Mouse (Mus musculus): Measurements from ENCODE around the gene Cntnap1. TPM values are rescaled to one million over a fixed set of nuclear protein-coding genes. Genes with fewer than 3 reads are reported as not detected.
A peak's percentile ranks its signal among the peaks of the same experiment; 100 is the strongest.

Cntnap1 gene
- polyA plus RNA-seq, 1 experiment from 2014 or later, result 1.5 TPM

- Histone ChIP-seq H3K36me3 (replicated peaks; ENCODE audit: insufficient read depth, low read length) (no peaks in the 10 kb centered on the region), H3K9me3 (ENCODE audit: low read length) (no peaks in the 10 kb centered on the region), H3K27ac (ENCODE audit: low read depth) (no peak overlapping the region), H3K4me3 (ENCODE audit: low read depth, low read length) (no peak overlapping the region), H3K4me2 (ENCODE audit: low read depth, low read length) (peak overlapping the region; percentile 26; the same call in 1 of the 2 replicates), H3K4me1 (ENCODE audit: insufficient read depth) (peaks cover 9% of the 10 kb centered on the region), H3K9ac (replicated peaks) (no peak overlapping the region), H3K27me3 (ENCODE audit: insufficient read depth, low read length) (peaks cover 17% of the 10 kb centered on the region)
- 21% methylated on average over 15 of the region's 15 CpGs for WGBS (ENCODE audit: insufficient replicate concordance)
- ATAC-seq, result no peak
- DNase-seq, result no peak
- TF ChIP-seq EP300 (IDR thresholded peaks at IDR 0.05; ENCODE audit: low read depth), result no peak
- no peak for TF ChIP-seq CTCF (IDR thresholded peaks at IDR 0.05; ENCODE audit: low read depth)
Observed at GRCm38 (mm10) chr11:101138536-101139181, 31.7 kb upstream of the Cntnap1 start.

- Histone ChIP-seq H3K36me3 (replicated peaks; ENCODE audit: insufficient read depth, low read length) (no peaks in the 10 kb centered on the region), H3K27me3 (ENCODE audit: insufficient read depth, low read length) (peaks cover 17% of the 10 kb centered on the region), H3K4me1 (ENCODE audit: insufficient read depth) (peaks cover 14% of the 10 kb centered on the region), H3K4me2 (ENCODE audit: low read depth, low read length) (peak overlapping the region; percentile 63), H3K27ac (ENCODE audit: low read depth) (no peak overlapping the region), H3K9ac (replicated peaks) (peak overlapping the region; percentile 35; the same call in 1 of the 2 replicates), H3K9me3 (ENCODE audit: low read length) (no peaks in the 10 kb centered on the region), H3K4me3 (ENCODE audit: low read depth, low read length) (peak overlapping the region; percentile 15)
- WGBS (ENCODE audit: insufficient replicate concordance), result 40% methylated on average over 27 of the region's 27 CpGs
- DNase-seq (no peak), ATAC-seq (no peak)
- TF ChIP-seq CTCF (IDR thresholded peaks at IDR 0.05; ENCODE audit: low read depth), result no peak
- no peak for TF ChIP-seq EP300 (IDR thresholded peaks at IDR 0.05; ENCODE audit: low read depth)
Observed at GRCm38 (mm10) chr11:101140164-101140819, 30.0 kb upstream of the Cntnap1 start.

GRCm38 (mm10) chr11:101141088-101141487 lies 29.2 kb upstream of the Cntnap1 start:
- DNase-seq (no peak), ATAC-seq (no peak)
- H3K9ac ChIP-seq (replicated peaks), result no peak overlapping the region
- H3K27me3 ChIP-seq (ENCODE audit: insufficient read depth, low read length), result peaks cover 17% of the 10 kb centered on the region
- no peak overlapping the region for H3K4me3 ChIP-seq (ENCODE audit: low read depth, low read length)
- peaks cover 14% of the 10 kb centered on the region for H3K4me1 ChIP-seq (ENCODE audit: insufficient read depth)
- H3K4me2 ChIP-seq (ENCODE audit: low read depth, low read length), result no peak overlapping the region
- no peak overlapping the region for H3K27ac ChIP-seq (ENCODE audit: low read depth)
- no peaks in the 10 kb centered on the region for H3K36me3 ChIP-seq (replicated peaks; ENCODE audit: insufficient read depth, low read length)
- no peaks in the 10 kb centered on the region for H3K9me3 ChIP-seq (ENCODE audit: low read length)
- TF ChIP-seq EP300 (IDR thresholded peaks at IDR 0.05; ENCODE audit: low read depth), result no peak
- WGBS (ENCODE audit: insufficient replicate concordance), result 78% methylated on average over 8 of the region's 8 CpGs

- no peaks in the 10 kb centered on the region for H3K9me3 ChIP-seq (ENCODE audit: low read length)
- no peaks in the 10 kb centered on the region for H3K36me3 ChIP-seq (replicated peaks; ENCODE audit: insufficient read depth, low read length)
- DNase-seq (no peak), ATAC-seq (no peak)
- H3K4me1 ChIP-seq (ENCODE audit: insufficient read depth), result peaks cover 14% of the 10 kb centered on the region
- no peak for TF ChIP-seq CTCF (IDR thresholded peaks at IDR 0.05; ENCODE audit: low read depth)
- TF ChIP-seq EP300 (IDR thresholded peaks at IDR 0.05; ENCODE audit: low read depth), result no peak
- no peak overlapping the region for H3K27ac ChIP-seq (ENCODE audit: low read depth)
- no peak overlapping the region for H3K4me2 ChIP-seq (ENCODE audit: low read depth, low read length)
- H3K9ac ChIP-seq (replicated peaks), result no peak overlapping the region
- H3K27me3 ChIP-seq (ENCODE audit: insufficient read depth, low read length), result peaks cover 19% of the 10 kb centered on the region
- no peak overlapping the region for H3K4me3 ChIP-seq (ENCODE audit: low read depth, low read length)
- 80% methylated on average over 10 of the region's 10 CpGs for WGBS (ENCODE audit: insufficient replicate concordance)
Observed at GRCm38 (mm10) chr11:101142215-101142967, 27.9 kb upstream of the Cntnap1 start.

GRCm38 (mm10) chr11:101143338-101144225 lies 26.7 kb upstream of the Cntnap1 start:
- ATAC-seq, result 0 out of 2 replicates have a peak, but pooled peaks have one; percentile 23
- Histone ChIP-seq H3K9me3 (ENCODE audit: low read length) (no peaks in the 10 kb centered on the region), H3K4me3 (ENCODE audit: low read depth, low read length) (peak overlapping the region; percentile 34), H3K36me3 (replicated peaks; ENCODE audit: insufficient read depth, low read length) (no peaks in the 10 kb centered on the region), H3K4me2 (ENCODE audit: low read depth, low read length) (peak overlapping the region; percentile 70), H3K27ac (ENCODE audit: low read depth) (no peak overlapping the region), H3K4me1 (ENCODE audit: insufficient read depth) (peaks cover 14% of the 10 kb centered on the region), H3K9ac (replicated peaks) (no peak overlapping the region), H3K27me3 (ENCODE audit: insufficient read depth, low read length) (peaks cover 19% of the 10 kb centered on the region)
- no peak for DNase-seq
- 17% methylated on average over 18 of the region's 19 CpGs for WGBS (ENCODE audit: insufficient replicate concordance)
- TF ChIP-seq EP300 (IDR thresholded peaks at IDR 0.05; ENCODE audit: low read depth) (no peak), CTCF (IDR thresholded peaks at IDR 0.05; ENCODE audit: low read depth) (no peak)

Measured in liver, postnatal 0 days (tissue).